Mouse (Mus musculus) myocyte (in vitro differentiated cells): Measurements from ENCODE around the gene Yjefn3. TPM values are rescaled to one million over a fixed set of nuclear protein-coding genes. Genes with fewer than 3 reads are reported as not detected.

Source experiments
- H3K27me3 ChIP-seq: one replicate; pipeline ENCODE4 v1.6.1; 2011; ENCODE audit not compliant: control insufficient read depth, insufficient read depth, insufficient read length
- H3K36me3 ChIP-seq: one replicate; pipeline ENCODE4 v1.6.1; 2011; ENCODE audit not compliant: control insufficient read depth, insufficient read depth
- H3K4me2 ChIP-seq: one replicate; pipeline ENCODE4 v1.6.1; 2011; ENCODE audit warnings: low read depth, control low read depth
- H3K4me3 ChIP-seq: one replicate; pipeline ENCODE4 v1.5.1; 2011; ENCODE audit warnings: mild to moderate bottlenecking, control low read depth, moderate library complexity
- H3K79me2 ChIP-seq: one replicate; pipeline ENCODE4 v1.6.1; 2011; ENCODE audit not compliant: control insufficient read depth, insufficient read depth
- H3ac ChIP-seq: one replicate; pipeline ENCODE4 v1.6.1; 2011; ENCODE audit not compliant: control insufficient read depth, insufficient read length
- CEBPB ChIP-seq: IDR thresholded peaks from 2 replicates; pipeline ENCODE4 v1.6.1; 2011; ENCODE audit warnings: mild to moderate bottlenecking, moderate library complexity; ENCODE audit not compliant: poor library complexity, insufficient read depth, severe bottlenecking
- E2F4 ChIP-seq: IDR thresholded peaks from one replicate; pipeline ENCODE4 v1.6.1; 2011; ENCODE audit warnings: mild to moderate bottlenecking, control low read depth, moderate library complexity; ENCODE audit not compliant: insufficient read depth
- MAX ChIP-seq: IDR thresholded peaks from one replicate; pipeline ENCODE4 v1.6.1; 2011; ENCODE audit warnings: low read depth, mild to moderate bottlenecking, control low read depth
- MYOD1 ChIP-seq, 3 experiments: IDR thresholded peaks; one replicate each; pipeline ENCODE4 v1.6.1; 2011; ENCODE audit warnings: control low read depth in 2 of 3, low read depth in 2 of 3, mild to moderate bottlenecking in 2 of 3, moderate library complexity in 1 of 3; ENCODE audit not compliant: insufficient read length in 2 of 3, control insufficient read depth in 1 of 3
- MYOG ChIP-seq, 3 experiments: IDR thresholded peaks; one replicate each; pipeline ENCODE4 v1.6.1; 2011; ENCODE audit warnings: control low read depth in 2 of 3, low read depth in 2 of 3, mild to moderate bottlenecking in 2 of 3; ENCODE audit not compliant: insufficient read length in 2 of 3, control insufficient read depth in 1 of 3, insufficient read depth in 1 of 3
- POLR2A ChIP-seq: IDR thresholded peaks from one replicate; pipeline ENCODE4 v1.6.1; 2011; ENCODE audit warnings: low read depth, mild to moderate bottlenecking, control low read depth, moderate library complexity; ENCODE audit not compliant: insufficient read length
- POLR2AphosphoS2 ChIP-seq: IDR thresholded peaks from one replicate; pipeline ENCODE4 v1.6.1; 2011; ENCODE audit warnings: low read depth, control low read depth; ENCODE audit not compliant: insufficient read length
- REST ChIP-seq: IDR thresholded peaks from one replicate; pipeline ENCODE4 v1.6.1; 2011; ENCODE audit warnings: mild to moderate bottlenecking, control low read depth, moderate library complexity; ENCODE audit not compliant: insufficient read depth, insufficient read length
- SRF ChIP-seq: IDR thresholded peaks from one replicate; pipeline ENCODE4 v1.6.1; 2011; ENCODE audit warnings: low read depth; ENCODE audit not compliant: control insufficient read depth, insufficient read length
- TCF12 ChIP-seq: IDR thresholded peaks from one replicate; pipeline ENCODE4 v1.6.1; 2011; ENCODE audit warnings: mild to moderate bottlenecking, control low read depth; ENCODE audit not compliant: poor library complexity, insufficient read depth, severe bottlenecking
- TCF3 ChIP-seq: IDR thresholded peaks from one replicate; pipeline ENCODE4 v1.6.1; 2011; ENCODE audit warnings: low read depth, control low read depth; ENCODE audit not compliant: insufficient read length
- USF1 ChIP-seq: IDR thresholded peaks from one replicate; pipeline ENCODE4 v1.6.1; 2011; ENCODE audit warnings: low read depth, mild to moderate bottlenecking, control low read depth, moderate library complexity
- polyA plus RNA-seq: library from polyadenylated mRNA; unstranded; fragments of >200 nt; fragmentation: generic; extraction: Trizol; gene quantifications from one replicate; pipeline ENCODE4 v1.2.1, GENCODE M21; 2012; ENCODE audit warnings: missing spikeins

Gene Yjefn3
- polyA plus RNA-seq, 1 experiment = 19.0 TPM

DNA sequence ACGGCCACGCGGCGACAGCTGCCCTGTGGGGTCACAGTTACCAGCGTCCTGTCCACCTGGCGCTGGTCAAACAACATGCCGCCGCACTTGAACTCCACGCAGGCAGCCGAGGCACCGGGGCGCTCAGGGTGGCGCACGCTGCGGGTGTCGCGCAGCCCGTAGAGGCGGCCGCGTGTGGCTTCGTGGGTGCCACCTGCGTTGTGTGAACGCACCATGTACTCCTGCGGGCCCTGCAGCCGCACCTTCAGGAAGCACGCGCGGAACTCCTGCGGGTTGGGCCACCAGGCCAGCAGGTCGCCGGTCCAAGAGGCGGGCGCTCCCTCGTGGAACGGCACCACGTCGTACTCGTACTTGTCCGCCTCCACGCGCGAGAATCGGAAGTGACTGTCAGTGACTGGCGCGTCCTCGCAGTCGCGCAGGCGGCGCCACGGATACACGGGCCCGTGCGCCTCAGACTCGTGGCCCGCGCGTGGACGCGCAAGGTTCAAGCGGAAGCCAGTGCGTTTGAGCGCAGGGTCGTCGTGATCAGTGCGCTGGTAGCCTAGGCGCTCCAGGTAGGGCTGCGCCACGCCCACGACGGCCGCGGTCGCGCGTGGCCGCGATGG is 21.1 kb downstream of the Yjefn3 start:
- no peak overlapping the region for H3ac ChIP-seq
- H3K36me3 ChIP-seq = no peaks in the 10 kb centered on the region
- H3K4me2 ChIP-seq = no peak overlapping the region
- H3K4me3 ChIP-seq = no peak overlapping the region
- no peaks in the 10 kb centered on the region for H3K27me3 ChIP-seq
- no peak for TF ChIP-seq POLR2AphosphoS2
- TF ChIP-seq TCF12 = no peak
- no peaks in the 10 kb centered on the region for H3K79me2 ChIP-seq

GRCm38 (mm10) chr8:69880841-69881240 is 21.7 kb downstream of the Yjefn3 start:
- Histone ChIP-seq H3K36me3 (no peaks in the 10 kb centered on the region), H3K4me2 (no peak overlapping the region), H3K79me2 (no peaks in the 10 kb centered on the region), H3ac (no peak overlapping the region), H3K4me3 (no peak overlapping the region), H3K27me3 (no peaks in the 10 kb centered on the region)
- TF ChIP-seq MYOD1 (IDR thresholded peaks at IDR 0.05; ENCODE audit: control insufficient read depth in 1 of 3, insufficient read length in 2 of 3, low read depth in 2 of 3) (no peak), POLR2A (no peak), USF1 (no peak), POLR2AphosphoS2 (no peak), REST (no peak), TCF3 (no peak), TCF12 (no peak), E2F4 (no peak)

DNA sequence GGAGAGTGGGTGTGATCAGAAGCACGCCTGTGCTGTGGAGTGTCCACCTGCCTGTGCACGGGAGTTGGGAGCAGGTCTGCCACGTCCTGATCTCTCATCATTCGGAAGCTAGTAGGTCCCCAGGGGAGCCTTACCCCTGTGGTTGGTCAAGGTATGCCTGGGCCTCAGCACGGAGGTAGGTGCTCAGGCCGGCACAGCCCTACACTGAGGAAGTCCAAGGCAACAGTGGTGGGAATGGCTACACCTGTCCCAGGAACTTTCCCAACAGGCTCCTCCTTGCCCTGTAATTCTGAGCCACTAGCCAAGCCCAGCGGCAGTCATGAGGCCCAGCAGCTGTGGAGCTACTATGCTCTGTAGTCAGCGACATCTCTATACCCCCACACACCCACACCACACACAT is 22.8 kb downstream of the Yjefn3 start:
- Histone ChIP-seq H3K36me3 (no peaks in the 10 kb centered on the region), H3K4me3 (no peak overlapping the region)

DNA sequence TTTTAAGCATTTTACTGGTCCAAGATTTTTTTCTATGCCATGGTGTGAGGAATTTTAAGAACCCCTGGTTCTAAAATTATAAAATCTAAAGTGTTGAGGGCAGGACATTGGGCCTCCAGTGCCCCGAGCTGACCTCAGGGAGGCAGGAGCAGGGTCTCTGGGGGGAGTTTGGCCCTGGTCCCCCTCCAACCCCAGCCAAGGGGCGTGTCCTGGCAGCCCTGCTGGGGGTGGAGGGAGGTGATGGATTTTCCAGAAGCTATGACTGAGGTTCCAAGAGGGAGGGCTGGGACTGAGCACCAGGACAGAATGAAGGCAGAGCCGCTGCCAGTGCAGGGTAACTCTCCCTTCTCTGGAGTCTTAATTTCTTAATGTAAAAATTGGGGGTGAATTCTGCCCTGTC is 24.5 kb downstream of the Yjefn3 start:
- Histone ChIP-seq H3K4me2 (no peak overlapping the region), H3ac (no peak overlapping the region), H3K4me3 (no peak overlapping the region), H3K36me3 (no peaks in the 10 kb centered on the region), H3K27me3 (no peaks in the 10 kb centered on the region), H3K79me2 (no peaks in the 10 kb centered on the region)
- TF ChIP-seq MAX = no peak
- no peak for TF ChIP-seq TCF12
- no peak for TF ChIP-seq POLR2AphosphoS2
- no peak for TF ChIP-seq POLR2A
- TF ChIP-seq REST = no peak

More for the DNA sequence above, 22.8 kb downstream of the Yjefn3 start:
- Histone ChIP-seq H3K4me2 (no peak overlapping the region), H3K79me2 (no peaks in the 10 kb centered on the region), H3ac (no peak overlapping the region), H3K27me3 (no peaks in the 10 kb centered on the region)
- TF ChIP-seq CEBPB (no peak), USF1 (no peak), POLR2A (no peak), MYOG (IDR thresholded peaks at IDR 0.05; ENCODE audit: control insufficient read depth in 1 of 3, insufficient read depth in 1 of 3, insufficient read length in 2 of 3, low read depth in 2 of 3) (peak in 1 of 3 experiments; percentile 37), REST (no peak), MYOD1 (IDR thresholded peaks at IDR 0.05; ENCODE audit: control insufficient read depth in 1 of 3, insufficient read length in 2 of 3, low read depth in 2 of 3) (peak in 1 of 3 experiments; percentile 18), TCF3 (no peak), E2F4 (no peak), POLR2AphosphoS2 (no peak)

- H3K4me2 ChIP-seq = no peak overlapping the region
- H3K79me2 ChIP-seq = no peaks in the 10 kb centered on the region
- TF ChIP-seq MYOG (IDR thresholded peaks at IDR 0.05; ENCODE audit: control insufficient read depth in 1 of 3, insufficient read depth in 1 of 3, insufficient read length in 2 of 3, low read depth in 2 of 3) = peak in 2 of 3 experiments; percentile 26 to 64
- no peak for TF ChIP-seq SRF
- peak in 2 of 3 experiments; percentile 52 to 54 for TF ChIP-seq MYOD1 (IDR thresholded peaks at IDR 0.05; ENCODE audit: control insufficient read depth in 1 of 3, insufficient read length in 2 of 3, low read depth in 2 of 3)
- TF ChIP-seq USF1 = no peak
- no peak overlapping the region for H3ac ChIP-seq
- no peaks in the 10 kb centered on the region for H3K27me3 ChIP-seq
- no peak overlapping the region for H3K4me3 ChIP-seq
- no peaks in the 10 kb centered on the region for H3K36me3 ChIP-seq
These were observed 25.1 kb downstream of the Yjefn3 start for GRCm38 (mm10) chr8:69877396-69877795.

- H3K4me3 ChIP-seq = no peak overlapping the region
- TF ChIP-seq POLR2A (no peak), POLR2AphosphoS2 (no peak), E2F4 (no peak), TCF12 (no peak), REST (no peak), MYOD1 (IDR thresholded peaks at IDR 0.05; ENCODE audit: control insufficient read depth in 1 of 3, insufficient read length in 2 of 3, low read depth in 2 of 3) (no peak), USF1 (no peak)
These were observed 25.5 kb downstream of the Yjefn3 start for GRCm38 (mm10) chr8:69876967-69877366.

More at GRCm38 (mm10) chr8:69876967-69877366, 25.5 kb downstream of the Yjefn3 start:
- no peak overlapping the region for H3K4me2 ChIP-seq
- H3K27me3 ChIP-seq = no peaks in the 10 kb centered on the region
- H3K79me2 ChIP-seq = no peaks in the 10 kb centered on the region
- no peaks in the 10 kb centered on the region for H3K36me3 ChIP-seq
- no peak overlapping the region for H3ac ChIP-seq
